Comparison of ENCODE assay signal across 16 mouse cellular contexts in the genomic region with DNA sequence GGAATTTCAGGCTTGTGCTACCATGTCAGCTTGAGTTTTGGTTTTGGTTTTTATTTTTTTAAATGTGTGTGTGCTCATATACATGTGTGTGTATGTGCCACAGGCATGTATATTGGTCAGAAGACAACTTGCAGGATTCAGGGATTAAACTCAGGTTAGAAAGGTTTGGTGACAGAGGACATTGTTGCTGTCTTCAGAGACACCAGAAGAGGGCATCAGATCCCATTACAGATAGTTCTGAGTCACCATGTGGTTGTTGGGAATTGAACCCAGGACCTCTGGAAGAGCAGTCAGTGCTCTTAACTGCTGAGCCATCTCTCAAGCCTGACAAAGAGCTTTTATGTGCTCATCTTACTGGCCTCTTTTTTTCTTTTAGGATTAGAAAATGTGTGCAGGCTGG. TPM values are rescaled to one million over a fixed set of nuclear protein-coding genes. Genes with fewer than 3 reads are reported as not detected.
A peak's percentile ranks its signal among the peaks of the same experiment; 100 is the strongest.
DNase-seq lines count a peak whose midpoint lies in the region; ATAC-seq and TF ChIP-seq lines count a peak whose summit lies in the region.
"Had no signal": no experiment of that assay in that cellular context is flagged by ENCODE, and none has a peak within 500 bp of the region (broad histone marks: within the 10 kb centered on the region; RNA-seq: fewer than 3 reads in every experiment).

No protein-coding gene starts in this region.

- no peak overlapping the region for H3K4me3 ChIP-seq in left cerebral cortex, adult 2 months
- H3K4me3 ChIP-seq: heart, embryonic 15.5 days; hindbrain, embryonic 12.5 days; liver, embryonic 15.5 days; megakaryocyte, embryonic 14.5 days had no signal

- intact Hi-C loops in left cerebral cortex, adult 2 months (cut with DNase I), result loop anchor here (5.0 to 10.0 kb wide), 2 partner anchors 77 to 155 kb away; no protein-coding TSS in a partner anchor

- peak; percentile 42 for TF ChIP-seq CTCF in left cerebral cortex, adult 2 months (IDR thresholded peaks at IDR 0.05)

- DNase-seq in cerebellum, adult 9-10 months, result peak; percentile 45
- DNase-seq in left cerebral cortex, adult 2 months (ENCODE audit: extremely low spot score in 1 of 2, low spot score in 2 of 2), result no peak
- no peak for DNase-seq in left cerebral cortex, adult 18-20 months (ENCODE audit: low spot score in 2 of 2)
- peak; percentile 28 for DNase-seq in thymus, postnatal 25 days
- DNase-seq in thymus, adult 18-20 months, result no peak
- DNase-seq in testis, postnatal 10 days (ENCODE audit: low spot score), result no peak
- DNase-seq: adrenal gland, adult 2 months; cerebellum, postnatal 25 days; gastrocnemius, postnatal 14 days had no signal

- ATAC-seq in cerebellum, adult (ENCODE audit: insufficient number of reproducible peaks, low FRiP score, low TSS enrichment), result no peak
- ATAC-seq in erythroblast, adult 5-6 weeks (replicated peaks; ENCODE audit: low FRiP score, poor library complexity, severe bottlenecking), result no peak
- ATAC-seq: forebrain, embryonic 14.5 days had no signal

- H3K27ac ChIP-seq in left cerebral cortex, adult 2 months, result no peak overlapping the region
- H3K27ac ChIP-seq: heart, embryonic 15.5 days; liver, embryonic 15.5 days had no signal

RNA-seq across cellular contexts. Expression of a gene that starts 30.8 kb away (rescaled TPM):
- 10 to 100 TPM; 47.1 to 47.5 TPM for total RNA-seq in left cerebral cortex, adult 2 months (2021)
- 10 to 100 TPM; 47.5 to 49.0 TPM for total RNA-seq in left cerebral cortex, adult 18-20 months (2021)
- total RNA-seq in erythroblast, adult 5-6 weeks (2015; ENCODE audit: low replicate concordance), result 13.6 and 21.9 TPM in 2 replicates
- 11.4 and 12.0 TPM in 2 replicates for total RNA-seq in erythroblast, adult 5-6 weeks (2017; ENCODE audit: low replicate concordance)

Comparison
In these comparisons a context has a peak if more than half of its experiments do, and no peak if none do; other contexts are left out.
1. DNase-seq: peak in cerebellum, adult 9-10 months (single experiment) and thymus, postnatal 25 days (single experiment); none in left cerebral cortex, adult 2 months (0 of 2), left cerebral cortex, adult 18-20 months (0 of 2), thymus, adult 18-20 months (0 of 2) and testis, postnatal 10 days (single experiment).